In genomic region chr9:121458466-121458865, GRCm38 (mm10) we compare ENCODE assay signal across 11 mouse cellular contexts. TPM values are rescaled to one million over a fixed set of nuclear protein-coding genes. Genes with fewer than 3 reads are reported as not detected.
DNase-seq lines count a peak whose midpoint lies in the region; ATAC-seq and TF ChIP-seq lines count a peak whose summit lies in the region.
"Had no signal": no experiment of that assay in that cellular context is flagged by ENCODE, and none has a peak within 500 bp of the region (broad histone marks: within the 10 kb centered on the region; RNA-seq: fewer than 3 reads in every experiment).

No protein-coding gene starts in this region.

- no peak for TF ChIP-seq POLR2A in thymus, adult 2 months (IDR thresholded peaks at IDR 0.05; ENCODE audit: control insufficient read depth, extremely low read depth, insufficient read depth, low read length, poor library complexity)

- peaks cover 89% of the 10 kb centered on the region for H3K36me3 ChIP-seq in heart, postnatal 0 days (replicated peaks; ENCODE audit: control insufficient read depth, insufficient read depth, low read length)
- H3K36me3 ChIP-seq in thymus, adult 2 months (ENCODE audit: control insufficient read depth, insufficient read depth, low read length): peaks cover 64% of the 10 kb centered on the region

- TF ChIP-seq EP300 in heart, postnatal 0 days (IDR thresholded peaks at IDR 0.05; ENCODE audit: low read depth): no peak

- H3K27ac ChIP-seq in heart, postnatal 0 days (ENCODE audit: low read depth): no peak overlapping the region
- no peak overlapping the region for H3K27ac ChIP-seq in thymus, adult 2 months (ENCODE audit: control insufficient read depth, insufficient read depth, low read length)
- H3K27ac ChIP-seq: embryonic facial prominence, embryonic 15.5 days; limb, embryonic 12.5 days; stomach, embryonic 15.5 days had no signal

- H3K4me2 ChIP-seq in heart, postnatal 0 days (ENCODE audit: low read depth, low read length): no peak overlapping the region
- H3K4me2 ChIP-seq: embryonic facial prominence, embryonic 15.5 days; limb, embryonic 12.5 days; stomach, embryonic 15.5 days had no signal

- H3K4me3 ChIP-seq in heart, postnatal 0 days (ENCODE audit: low read depth, low read length): no peak overlapping the region
- no peak overlapping the region for H3K4me3 ChIP-seq in thymus, adult 2 months (ENCODE audit: control insufficient read depth, insufficient read depth, low read length)
- H3K4me3 ChIP-seq: embryonic facial prominence, embryonic 15.5 days; limb, embryonic 12.5 days; stomach, embryonic 15.5 days had no signal

- peak; percentile 45 for DNase-seq in heart, postnatal 0 days (ENCODE audit: low spot score)
- no peak for DNase-seq in heart, adult 11 months
- DNase-seq in thymus, adult 2 months: peak; percentile 46
- DNase-seq in thymus, adult 18-20 months: no peak
- DNase-seq in cerebellum, adult 8-10 months: peak; percentile 53
- peak; percentile 20 for DNase-seq in hindlimb bud, embryonic 11.5 days (ENCODE audit: extremely low spot score, low read depth, low spot score)

- H3K27me3 ChIP-seq in heart, postnatal 0 days (ENCODE audit: control insufficient read depth, insufficient read depth, low read length): no peaks in the 10 kb centered on the region
- H3K27me3 ChIP-seq in thymus, adult 2 months (ENCODE audit: control insufficient read depth, insufficient read depth, low read length): no peaks in the 10 kb centered on the region
- H3K27me3 ChIP-seq: embryonic facial prominence, embryonic 15.5 days; limb, embryonic 12.5 days; stomach, embryonic 15.5 days had no signal

- H3K9me3 ChIP-seq in heart, postnatal 0 days (replicated peaks; ENCODE audit: control insufficient read depth, low read length): no peaks in the 10 kb centered on the region
- H3K9me3 ChIP-seq: embryonic facial prominence, embryonic 15.5 days; limb, embryonic 12.5 days; stomach, embryonic 15.5 days had no signal

- WGBS in heart, postnatal 0 days: 31% methylated on average over 8 of the region's 8 CpGs
- 48% methylated on average over 8 of the region's 8 CpGs for WGBS in thymus, adult 2 months

- peak; percentile 71 for TF ChIP-seq CTCF in heart, postnatal 0 days (IDR thresholded peaks at IDR 0.05; ENCODE audit: low read depth)
- TF ChIP-seq CTCF in thymus, adult 2 months (IDR thresholded peaks at IDR 0.05; ENCODE audit: borderline replicate concordance, control insufficient read depth, extremely low read depth, insufficient read depth, low read length, poor library complexity): peak; percentile 89

- no peak; the same call in 1 of the 2 replicates for ATAC-seq in heart, postnatal 0 days (ENCODE audit: insufficient read depth, low read depth)
- ATAC-seq in megakaryocyte progenitor cell, adult 5-6 weeks (replicated peaks; ENCODE audit: poor library complexity): peak; percentile 86
- no peak for ATAC-seq in activated CD4-positive, CD25-positive, alpha-beta regulatory T cell, adult 4 months

- H3K4me1 ChIP-seq in heart, postnatal 0 days (ENCODE audit: control insufficient read depth, insufficient read depth): no peaks in the 10 kb centered on the region
- H3K4me1 ChIP-seq in thymus, adult 2 months (replicated peaks; ENCODE audit: control insufficient read depth, insufficient read depth, low read length): peaks cover 6% of the 10 kb centered on the region; the same call in 1 of the 2 replicates
- H3K4me1 ChIP-seq: embryonic facial prominence, embryonic 15.5 days; stomach, embryonic 15.5 days had no signal

- H3K9ac ChIP-seq in heart, postnatal 0 days (replicated peaks; ENCODE audit: low read depth, low read length): no peak overlapping the region
- H3K9ac ChIP-seq: embryonic facial prominence, embryonic 15.5 days; limb, embryonic 12.5 days; stomach, embryonic 15.5 days had no signal

RNA-seq across cellular contexts. Expression of gene Cck, which starts 37.0 kb away (rescaled TPM):
- 1.4 TPM in 1 of 2 replicates, not detected in the other for total RNA-seq in heart, postnatal 0 days (2014; rRNA removed; ENCODE audit: low replicate concordance)
- polyA plus RNA-seq in heart, postnatal 0 days (2015; fragmentation: Nextera tagmentation; extraction: Ambion mirVana): 0.29 and 0.95 TPM in 2 replicates
- 7.0 and 7.7 TPM in 2 replicates for polyA plus RNA-seq in thymus, adult 2 months (2012; rRNA removed)
- not detected in 2 replicates for total RNA-seq in megakaryocyte progenitor cell, adult 5-6 weeks (2015)
- total RNA-seq in megakaryocyte progenitor cell, adult 5-6 weeks (2017): not detected in 2 replicates
- polyA plus RNA-seq in activated CD4-positive, CD25-positive, alpha-beta regulatory T cell, adult 4 months (2017; shearing (Covaris generic)): not detected

Comparison
In these comparisons a context has a peak if more than half of its experiments do, and no peak if none do; other contexts are left out.
1. DNase-seq: peak in heart, postnatal 0 days (single experiment), thymus, adult 2 months (single experiment), cerebellum, adult 8-10 months (single experiment) and hindlimb bud, embryonic 11.5 days (single experiment); none in heart, adult 11 months (single experiment) and thymus, adult 18-20 months (0 of 2).